Mouse (Mus musculus): ENCODE measurements at regions not wholly inside any gene's neighbourhood (a gene's known extent, or its start where the extent isn't known, plus 50 kb on each side); places are given as distances from the start of the nearest gene placed in this dataset.

DNA sequence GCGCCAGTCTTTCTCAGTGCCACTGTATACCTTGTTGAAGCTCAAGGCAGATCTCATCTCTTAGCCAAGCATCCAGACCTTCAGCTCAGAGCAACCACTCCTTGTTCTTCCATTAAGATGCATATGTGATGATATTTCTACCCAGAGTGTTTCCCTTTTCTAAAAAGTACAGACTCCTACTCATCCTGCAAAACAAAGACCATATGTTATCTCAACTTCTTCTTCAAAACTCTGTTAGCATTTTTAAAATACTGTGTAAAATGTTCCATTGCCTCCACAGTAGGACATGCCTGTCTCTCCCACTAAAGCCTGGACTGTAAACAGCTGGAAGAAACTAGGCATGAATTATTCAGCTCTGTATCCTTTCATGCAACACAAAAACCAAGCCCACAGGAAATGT lies 184.4 kb downstream of the Nuf2 start:
- DNase-seq (ENCODE audit: low spot score): no peak
- intact Hi-C loops (cut with DNase I): loop anchor here (5.0 kb wide), 3 partner anchors 890 to 1405 kb away; no protein-coding TSS in a partner anchor

DNA sequence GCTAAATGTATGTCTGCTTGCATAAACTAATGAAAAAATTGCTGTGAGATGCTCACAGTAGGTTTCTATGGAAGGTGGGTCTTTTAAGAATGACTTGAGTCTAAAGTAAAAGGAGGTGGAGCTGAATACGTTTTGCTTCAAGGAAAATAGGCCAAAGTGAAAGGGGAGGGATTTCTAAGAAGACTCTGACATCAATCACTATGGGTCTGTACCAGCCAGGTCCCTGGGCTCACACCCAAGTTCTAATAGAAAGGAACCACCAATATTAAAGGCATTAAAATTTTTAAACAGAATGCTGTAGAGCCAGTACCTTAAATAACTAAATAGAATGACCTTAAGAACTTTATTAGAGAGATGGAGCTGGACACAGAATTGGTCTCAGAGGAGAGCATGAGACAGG lies 190.1 kb downstream of the Nuf2 start:
- no peak for DNase-seq (ENCODE audit: low spot score)
- intact Hi-C loops (cut with DNase I): no loop called here

DNA sequence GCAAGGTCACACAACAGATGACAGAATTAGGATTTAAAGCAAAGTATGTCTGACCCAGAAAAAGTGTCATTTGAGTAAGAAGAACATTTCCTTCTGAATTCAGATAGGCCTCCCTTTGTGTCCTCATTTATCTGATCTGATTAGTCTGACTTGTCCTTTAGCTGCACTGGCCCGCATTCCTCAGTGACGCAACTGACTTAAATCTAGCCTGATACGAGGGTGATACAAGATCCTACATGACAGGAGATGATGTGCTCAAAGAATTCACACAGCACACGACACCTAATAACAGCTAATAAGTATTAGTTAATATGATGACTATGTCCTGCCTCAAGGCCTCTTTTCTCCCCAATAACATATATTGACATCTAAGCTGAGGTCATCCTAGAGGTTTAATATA lies 192.8 kb downstream of the Nuf2 start:
- no peak for DNase-seq (ENCODE audit: low spot score)
- intact Hi-C loops (cut with DNase I): no loop called here

DNA sequence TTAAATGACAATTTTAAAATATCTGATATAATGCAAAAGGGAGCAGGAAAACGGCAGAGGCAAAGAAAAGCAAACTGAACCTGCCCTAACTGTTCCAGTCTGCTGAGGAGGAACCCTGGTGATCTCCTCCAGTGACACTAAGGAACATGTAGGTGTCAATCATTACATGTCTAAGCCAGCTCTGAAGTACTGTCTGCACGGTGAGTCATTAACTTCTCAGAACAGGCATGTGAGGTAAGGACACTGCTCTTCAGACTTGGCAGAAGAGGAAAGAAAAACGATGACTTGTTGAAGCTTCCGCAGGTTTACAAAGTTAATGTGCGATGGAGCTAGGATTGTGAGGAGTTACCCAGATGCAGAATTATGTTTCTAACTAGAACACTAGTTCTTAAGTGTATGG lies 199.1 kb downstream of the Nuf2 start:
- intact Hi-C loops (cut with DNase I): no loop called here
- DNase-seq (ENCODE audit: low spot score): no peak

DNA sequence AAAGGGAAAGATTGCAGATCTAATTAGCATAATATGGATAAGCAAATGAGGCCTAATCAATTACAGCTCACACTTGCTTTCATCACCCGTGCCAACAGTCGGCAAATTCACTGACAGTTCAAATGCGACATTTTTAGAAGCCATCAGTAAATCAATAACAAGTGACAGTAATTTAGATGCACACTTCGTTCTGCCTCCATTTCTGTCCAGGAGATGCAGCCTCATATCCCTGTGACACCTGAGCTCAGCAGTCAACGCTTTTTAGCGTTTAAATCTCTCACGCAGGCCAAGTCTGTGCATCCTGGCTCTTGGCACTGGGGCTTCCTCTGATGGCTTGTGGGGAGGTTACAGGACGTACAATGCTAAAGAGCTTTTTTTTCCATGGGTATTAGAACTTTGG lies 218.0 kb downstream of the Nuf2 start:
- DNase-seq (ENCODE audit: low spot score): no peak
- intact Hi-C loops (cut with DNase I): no loop called here

DNA sequence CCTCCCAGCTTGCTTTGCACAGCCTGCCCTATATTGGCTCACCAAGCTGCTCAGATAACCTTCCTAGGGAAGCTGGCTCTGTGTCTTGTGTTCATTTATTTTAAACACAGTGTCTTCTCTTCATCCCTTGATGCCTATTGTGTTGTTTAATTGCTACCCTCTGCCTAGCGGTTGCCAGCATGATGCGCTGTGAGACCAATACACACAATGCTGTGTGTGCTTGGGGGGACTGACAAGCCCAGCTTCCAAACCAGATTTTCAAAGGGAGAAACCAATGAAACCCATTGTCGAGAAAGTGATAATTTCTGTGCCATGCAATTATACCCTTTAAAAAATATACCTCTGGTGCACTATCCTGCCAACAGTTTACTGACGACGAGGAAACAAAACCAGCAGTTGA lies 247.8 kb downstream of the Nuf2 start:
- intact Hi-C loops (cut with DNase I): no loop called here
- no peak for DNase-seq (ENCODE audit: low spot score)

DNA sequence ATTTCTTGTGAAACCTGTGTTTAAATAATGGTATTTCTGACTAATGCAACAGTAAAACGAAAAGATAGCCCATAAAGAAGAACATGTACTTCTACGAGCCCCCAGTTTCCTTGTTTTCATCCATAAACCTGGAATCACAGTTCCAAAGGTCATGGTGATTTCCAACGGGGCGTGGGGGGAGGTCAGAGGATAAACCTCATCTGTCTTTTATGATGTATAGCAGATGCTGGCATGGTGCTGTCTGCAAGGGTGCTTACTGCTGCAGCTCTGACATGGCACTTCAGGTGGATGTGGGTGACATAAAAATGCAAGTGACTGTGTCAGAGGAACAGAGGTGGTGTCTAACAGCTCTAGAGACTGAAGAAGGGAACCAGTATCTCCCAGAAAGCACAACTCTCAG lies 260.5 kb downstream of the Nuf2 start:
- intact Hi-C loops (cut with DNase I): no loop called here
- DNase-seq (ENCODE audit: low spot score): no peak

DNA sequence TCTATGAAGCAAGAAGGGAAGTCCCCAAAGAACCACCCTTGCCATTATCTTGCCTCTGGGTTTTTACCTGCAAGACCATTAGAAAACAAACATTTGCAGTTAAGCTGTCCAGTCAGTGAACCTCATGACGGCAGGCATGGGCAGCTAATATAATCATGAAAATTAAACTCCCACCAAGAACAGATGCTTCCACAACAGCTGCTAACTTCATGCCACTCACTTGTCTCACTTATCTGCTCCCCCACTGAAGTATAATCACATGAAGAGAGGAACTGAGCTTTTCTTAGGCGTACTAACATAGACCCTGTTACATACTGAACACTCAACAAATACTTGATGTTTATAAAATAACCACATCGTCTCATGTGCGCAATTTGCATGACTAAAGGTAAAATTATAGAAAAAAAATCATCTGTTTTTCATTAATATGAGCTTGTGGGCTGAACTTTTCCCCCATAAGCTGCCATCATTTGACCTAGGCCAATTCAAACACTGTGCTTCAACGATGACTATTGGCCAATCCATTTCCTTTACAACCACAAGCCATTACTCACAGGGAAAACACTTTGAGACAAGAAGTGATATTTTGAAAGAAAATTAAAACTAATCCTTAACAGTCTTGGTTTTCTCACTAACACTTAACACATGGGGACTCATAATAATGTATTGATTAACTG lies 267.1 kb downstream of the Nuf2 start:
- DNase-seq (ENCODE audit: low spot score): no peak
- intact Hi-C loops (cut with DNase I): no loop called here

DNA sequence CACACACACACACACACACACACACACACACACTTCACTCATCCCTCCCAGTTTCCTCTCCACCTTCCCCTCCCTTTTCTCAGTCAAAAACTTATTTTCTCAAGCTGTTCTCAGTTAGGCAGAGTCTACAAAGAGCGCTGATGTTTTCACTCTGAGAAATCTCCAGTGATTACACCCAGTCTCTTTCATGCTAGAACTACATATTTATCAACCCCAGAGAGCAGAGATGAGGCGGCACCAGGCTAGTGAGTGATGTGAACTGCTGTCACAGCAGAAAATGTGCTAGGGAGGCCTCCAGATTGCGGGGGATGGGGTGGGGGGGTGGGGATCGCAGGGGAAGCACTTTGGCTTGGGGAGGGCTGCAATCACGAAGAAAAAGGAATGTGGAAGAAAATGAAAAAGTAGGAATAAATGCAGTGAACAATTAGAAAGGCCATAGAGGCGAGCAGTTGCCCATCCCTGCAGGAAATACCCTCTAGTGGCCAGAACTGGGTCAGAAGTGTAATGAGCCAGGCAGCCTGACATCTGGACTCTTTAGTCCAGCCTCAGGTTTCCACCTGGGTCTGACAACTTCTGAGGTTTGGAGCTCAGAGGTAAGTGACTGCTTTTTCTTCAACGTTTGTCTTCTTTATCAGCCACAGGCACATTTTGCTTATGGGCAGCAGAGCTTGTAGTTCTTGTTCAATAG lies 276.9 kb downstream of the Nuf2 start:
- intact Hi-C loops (cut with DNase I): no loop called here
- no peak for DNase-seq (ENCODE audit: low spot score)

DNA sequence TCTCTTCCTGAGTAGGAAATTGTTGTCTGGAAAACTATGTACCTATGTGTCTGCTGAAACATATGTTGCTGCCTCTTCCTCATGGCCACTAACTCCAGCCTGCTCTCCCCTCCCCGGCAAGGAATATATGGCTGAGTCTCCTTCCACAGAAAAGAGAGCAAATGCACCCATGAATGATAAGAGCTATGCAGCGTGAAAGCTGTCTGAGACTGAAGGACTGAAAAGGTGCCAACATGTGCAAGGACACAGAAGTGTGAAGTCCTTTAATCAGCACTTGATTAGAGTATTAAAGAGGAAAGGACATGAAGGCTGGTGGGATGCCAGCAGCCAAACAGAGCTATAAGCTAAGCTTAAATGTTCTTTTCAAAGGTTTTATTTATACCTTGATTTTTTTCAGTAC lies 279.1 kb downstream of the Nuf2 start:
- intact Hi-C loops (cut with DNase I): no loop called here
- no peak for DNase-seq (ENCODE audit: low spot score)

- DNase-seq (ENCODE audit: low spot score): no peak
Measured at GRCm38 (mm10) chr1:169249021-169249420, 282.2 kb downstream of the Nuf2 start.

GRCm38 (mm10) chr1:169240377-169240776 lies 290.9 kb downstream of the Nuf2 start:
- DNase-seq (ENCODE audit: low spot score): no peak
- intact Hi-C loops (cut with DNase I): no loop called here

More at GRCm38 (mm10) chr1:169249021-169249420, 282.2 kb downstream of the Nuf2 start:
- intact Hi-C loops (cut with DNase I): no loop called here

DNA sequence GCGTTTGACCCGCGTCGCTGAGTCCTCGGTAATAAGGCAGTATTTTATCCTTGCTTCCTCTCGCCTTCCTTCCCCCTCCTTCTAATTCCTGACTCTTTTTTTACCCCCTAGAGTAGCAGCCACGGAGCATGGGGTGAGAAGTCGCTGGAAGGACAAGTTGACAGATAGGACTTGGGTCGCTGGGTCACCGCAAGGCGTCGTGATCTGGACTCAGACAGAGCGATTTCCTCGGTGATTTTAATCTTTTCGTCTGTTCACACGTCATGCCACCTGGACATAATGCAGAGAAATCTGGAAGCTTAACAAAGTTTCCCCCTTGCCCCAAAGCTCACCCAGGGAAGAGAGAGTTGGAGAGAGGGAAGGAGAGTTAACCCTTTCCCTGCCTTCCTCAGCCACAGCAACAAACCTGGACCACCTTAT lies 292.6 kb downstream of the Nuf2 start:
- intact Hi-C loops (cut with DNase I): no loop called here
- DNase-seq (ENCODE audit: low spot score): no peak

GRCm38 (mm10) chr1:169235276-169235681 lies 296.0 kb downstream of the Nuf2 start:
- intact Hi-C loops (cut with DNase I): no loop called here
- no peak for DNase-seq (ENCODE audit: low spot score)

- DNase-seq (ENCODE audit: low spot score): no peak
- intact Hi-C loops (cut with DNase I): no loop called here
Measured at GRCm38 (mm10) chr1:169233368-169233767, 297.9 kb downstream of the Nuf2 start.

GRCm38 (mm10) chr1:169230097-169230496 lies 301.2 kb downstream of the Nuf2 start:
- DNase-seq (ENCODE audit: low spot score): no peak
- intact Hi-C loops (cut with DNase I): no loop called here

DNA sequence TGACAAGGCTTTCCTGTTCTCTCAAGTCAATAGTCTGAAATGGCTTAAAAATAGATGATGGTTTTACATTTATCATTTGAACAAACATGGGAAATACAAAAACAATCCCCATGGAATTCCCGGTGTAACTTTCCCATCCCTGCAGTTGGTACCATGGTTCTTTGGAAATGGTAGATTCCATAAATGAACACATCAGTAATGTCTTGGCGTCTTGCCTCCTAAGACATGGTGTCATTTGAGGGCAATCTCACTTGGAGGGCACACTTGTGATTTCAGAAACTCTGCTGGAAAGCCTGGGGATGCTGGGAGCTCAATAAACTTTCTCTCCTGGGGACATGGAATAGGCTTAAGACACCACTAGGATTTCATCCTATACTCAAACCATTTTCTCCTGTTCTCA lies 306.8 kb downstream of the Nuf2 start:
- no peak for DNase-seq (ENCODE audit: low spot score)
- intact Hi-C loops (cut with DNase I): no loop called here

DNA sequence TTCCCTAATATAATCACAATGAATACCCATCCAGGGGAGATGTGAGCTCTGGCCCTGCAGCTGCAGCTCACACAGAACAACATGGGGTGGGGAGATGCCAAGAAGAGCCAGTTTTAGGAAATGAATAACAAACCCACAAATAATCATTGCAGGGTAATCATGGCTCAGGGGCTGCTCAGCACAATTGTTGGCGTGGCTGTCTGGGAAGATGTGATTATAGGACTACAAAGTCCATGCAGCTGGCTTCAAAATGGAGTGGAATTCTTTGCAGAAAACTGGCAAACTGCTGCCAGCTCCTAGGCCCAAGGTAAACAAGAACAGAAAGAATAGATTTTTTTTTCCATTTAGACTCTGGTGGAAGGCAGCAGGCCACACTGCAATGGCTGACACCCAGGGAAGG lies 343.6 kb downstream of the Nuf2 start:
- intact Hi-C loops (cut with DNase I): no loop called here

GRCm38 (mm10) chr1:169170405-169170804 lies 360.9 kb downstream of the Nuf2 start:
- DNase-seq (ENCODE audit: low spot score): no peak
- intact Hi-C loops (cut with DNase I): no loop called here

More for the DNA sequence above, 343.6 kb downstream of the Nuf2 start:
- peak; percentile 2 for DNase-seq (ENCODE audit: low spot score)

- no peak for DNase-seq (ENCODE audit: low spot score)
- intact Hi-C loops (cut with DNase I): no loop called here
Measured at GRCm38 (mm10) chr1:169168033-169168432, 363.2 kb downstream of the Nuf2 start.

DNA sequence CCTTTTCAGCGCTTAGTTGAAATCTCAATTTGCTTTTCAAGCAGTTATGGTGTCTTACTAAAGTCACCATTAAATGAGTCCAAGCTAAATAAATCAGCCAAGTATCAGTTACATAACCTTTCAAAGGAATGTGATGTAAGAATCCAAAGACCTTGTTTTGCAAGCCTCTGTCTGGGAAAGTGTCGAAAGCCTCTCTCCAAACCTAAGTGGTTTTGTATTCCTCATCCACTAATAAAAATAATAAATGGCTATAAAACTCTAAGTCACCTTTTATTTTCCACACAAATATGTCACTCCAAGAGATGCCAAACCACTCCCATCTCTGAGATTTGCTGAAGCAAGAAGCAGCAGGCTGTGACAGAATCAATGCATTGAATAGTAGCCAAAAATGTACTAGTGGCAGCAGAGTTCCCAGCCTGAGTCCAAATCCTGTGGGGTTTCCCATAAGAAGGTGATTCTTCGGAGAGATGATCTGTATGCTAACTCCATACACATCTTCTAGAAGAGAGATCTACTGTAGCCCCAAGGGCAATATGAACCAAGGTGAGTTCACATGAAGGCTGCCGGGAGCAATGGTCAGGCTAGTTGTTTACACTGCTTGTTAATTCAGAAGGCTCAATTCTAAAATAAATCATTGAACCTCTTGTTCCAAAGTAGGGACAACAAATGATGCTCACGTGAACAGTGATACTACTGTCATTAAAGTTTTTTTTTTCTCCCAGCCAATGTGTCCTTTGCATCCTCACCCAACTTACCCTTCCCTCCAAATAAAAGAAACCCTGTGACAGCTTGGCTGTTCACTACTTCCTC lies 365.0 kb downstream of the Nuf2 start:
- intact Hi-C loops (cut with DNase I): no loop called here
- no peak for DNase-seq (ENCODE audit: low spot score)
